Mouse (Mus musculus) thymus, postnatal 10 days (tissue): ENCODE data around the gene Wdr76.
"Not testable (repeated sequence)": the region's sequence is repeated elsewhere in the genome, so short reads cannot be mapped to it uniquely, and the experiment has no call there.

Experiments
- DNase-seq, 2 experiments: peaks; one replicate each; pipeline ENCODE4 v3.0.0; 2021; ENCODE audit warnings: low spot score in 2 of 2

The Wdr76 gene

DNA sequence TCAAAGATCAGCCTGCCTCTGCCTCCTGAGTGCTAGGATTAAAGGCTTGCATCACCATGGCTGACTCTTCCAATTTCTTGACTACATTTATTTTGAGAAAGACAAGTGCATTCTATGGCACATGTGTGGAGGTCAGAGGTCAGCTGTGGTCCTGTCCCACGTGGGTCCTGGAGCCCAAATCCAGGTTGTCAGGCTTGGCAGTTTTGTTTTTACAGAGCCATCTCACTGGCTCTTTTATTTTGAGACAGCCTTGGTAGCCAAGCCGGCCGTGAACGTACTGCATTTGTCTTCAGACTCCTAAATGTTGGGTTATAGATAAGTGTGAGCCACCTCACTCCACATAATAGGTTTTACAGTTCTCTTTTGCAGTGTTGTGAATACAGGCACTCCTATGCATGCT lies 12.2 kb downstream of the Wdr76 start:
- DNase-seq, result not testable (repeated sequence)

DNA sequence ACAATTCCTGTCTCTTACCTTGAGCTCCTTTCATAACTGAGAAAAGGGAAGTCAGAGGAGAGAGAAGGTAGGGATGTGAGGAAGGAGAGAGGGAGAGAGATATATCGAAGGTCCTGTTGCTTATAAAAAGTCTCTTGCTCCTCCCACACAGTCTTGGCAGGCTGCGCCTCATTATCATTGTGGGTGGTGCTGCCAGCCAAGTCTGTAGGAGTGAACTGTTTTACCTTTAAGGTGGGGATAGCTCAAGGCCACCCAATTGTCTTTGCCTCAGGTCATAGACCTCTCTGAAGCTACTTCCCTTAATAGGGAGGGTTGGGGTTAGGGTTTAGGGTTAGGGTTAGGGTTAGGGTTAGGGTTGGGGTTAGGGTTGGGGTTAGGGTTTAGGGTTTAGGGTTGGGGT lies 15.5 kb downstream of the Wdr76 start:
- no peak for DNase-seq

DNA sequence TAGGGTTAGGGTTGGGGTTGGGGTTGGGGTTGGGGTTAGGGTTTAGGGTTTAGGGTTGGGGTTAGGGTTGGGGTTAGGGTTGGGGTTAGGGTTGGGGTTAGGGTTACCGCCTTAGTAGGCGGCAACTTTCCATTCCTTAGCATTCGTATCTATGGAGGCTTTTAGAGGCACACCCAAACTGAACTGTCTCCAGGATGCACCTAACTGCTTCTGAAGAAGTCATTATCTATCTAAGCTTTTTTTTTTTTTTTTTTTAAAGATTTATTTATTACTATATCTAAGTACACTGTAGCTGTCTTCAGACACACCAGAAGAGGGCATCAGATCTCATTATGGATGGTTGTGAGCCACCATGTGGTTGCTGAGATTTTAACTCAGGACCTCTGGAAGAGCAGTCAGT lies 16.3 kb downstream of the Wdr76 start:
- DNase-seq, result not testable (repeated sequence)

DNA sequence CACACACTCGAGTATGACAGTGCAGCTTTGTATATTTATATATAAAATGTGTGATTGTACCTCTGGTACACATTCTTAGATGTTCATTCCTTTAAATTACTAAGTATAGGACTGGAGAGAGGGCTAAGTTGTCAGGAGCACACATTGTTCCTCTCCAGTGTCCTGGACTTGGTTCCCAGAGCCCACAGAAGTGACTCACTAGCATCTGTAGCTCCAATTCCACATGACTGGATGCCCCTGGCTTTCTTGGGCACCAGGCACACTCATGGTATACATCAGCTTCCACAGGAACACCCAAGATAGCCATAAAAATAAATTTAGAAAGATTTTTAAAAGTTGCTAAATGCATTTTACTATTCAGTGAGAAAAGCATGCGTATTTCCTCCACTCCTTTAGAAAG lies 18.5 kb downstream of the Wdr76 start:
- DNase-seq, result no peak

DNA sequence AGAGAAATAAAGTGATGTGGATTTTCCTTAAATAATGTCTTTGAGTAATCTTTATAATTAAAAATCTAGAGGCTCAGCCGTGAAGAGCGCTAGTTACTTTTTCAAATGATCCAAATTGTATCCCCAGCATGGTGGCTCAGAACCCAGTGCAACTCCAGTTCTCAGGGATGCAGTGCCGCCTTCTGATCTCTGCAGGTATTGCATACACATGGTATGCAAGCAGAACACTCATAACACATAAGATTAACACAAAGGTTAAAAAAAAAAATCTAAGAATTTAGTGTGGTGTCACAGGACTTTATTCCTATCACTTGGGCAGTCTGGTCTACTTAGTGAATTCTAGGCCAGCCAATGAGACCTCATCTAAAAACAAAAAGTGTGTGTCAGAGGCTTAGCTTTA lies 38.3 kb downstream of the Wdr76 start:
- no peak for DNase-seq

DNA sequence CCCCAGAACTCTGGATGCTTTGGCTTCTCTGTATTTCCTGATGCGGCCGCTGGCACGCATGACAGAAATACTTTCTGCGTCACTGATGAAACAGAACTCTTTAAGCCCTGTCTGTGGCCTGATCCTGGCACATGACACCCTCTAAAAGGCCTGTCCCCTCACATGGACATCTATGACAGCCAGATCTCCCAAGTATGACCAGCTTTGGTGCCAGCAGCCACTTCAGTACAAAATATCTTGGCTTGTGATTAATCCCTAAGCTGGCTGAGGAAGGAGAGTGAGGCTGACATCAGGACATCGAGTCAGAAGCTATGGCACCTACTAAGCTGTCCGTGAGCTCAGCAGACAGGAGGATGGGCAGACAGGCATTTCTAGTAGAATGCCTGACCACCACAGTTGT lies 43.1 kb downstream of the Wdr76 start:
- no peak for DNase-seq

DNA sequence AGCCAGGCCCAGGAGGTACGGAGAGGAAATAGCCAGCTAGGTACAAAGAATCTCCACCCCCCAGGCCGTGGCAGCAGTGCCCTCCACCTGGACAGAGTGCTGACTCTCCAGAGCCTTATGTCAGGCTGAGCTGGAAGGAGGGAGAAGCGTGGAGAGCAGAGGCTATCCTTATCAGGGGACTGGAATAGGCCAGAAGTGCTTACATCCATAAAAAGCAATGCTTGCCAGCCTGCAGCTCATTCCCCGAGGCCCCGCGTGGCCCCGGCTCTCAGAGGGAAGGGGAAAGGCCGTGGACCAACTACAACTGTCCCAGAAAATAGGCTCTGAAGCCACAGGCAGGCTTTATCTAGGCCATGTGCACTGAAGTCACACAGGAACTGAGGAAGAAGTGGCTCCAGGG lies 44.7 kb downstream of the Wdr76 start:
- DNase-seq, result no peak

DNA sequence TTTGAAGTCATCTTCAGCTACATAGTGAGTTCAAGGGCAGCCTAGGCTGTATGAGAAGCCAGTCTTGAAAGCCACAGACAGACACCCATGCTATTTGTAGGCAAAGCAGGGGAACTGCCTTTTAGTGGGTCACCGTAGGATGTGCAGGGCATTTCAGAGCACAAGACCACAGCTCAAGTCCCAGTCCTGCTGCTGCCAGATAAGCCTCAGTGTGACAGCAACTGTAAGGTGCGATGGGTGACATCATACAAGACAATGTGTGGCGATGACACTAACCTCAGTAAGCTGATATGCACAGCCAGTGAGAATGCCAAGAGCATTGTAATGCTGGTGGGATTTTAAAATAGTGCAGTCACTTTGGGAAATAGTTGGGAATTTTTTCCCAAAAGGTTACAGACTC lies 56.6 kb downstream of the Wdr76 start:
- no peak for DNase-seq

DNA sequence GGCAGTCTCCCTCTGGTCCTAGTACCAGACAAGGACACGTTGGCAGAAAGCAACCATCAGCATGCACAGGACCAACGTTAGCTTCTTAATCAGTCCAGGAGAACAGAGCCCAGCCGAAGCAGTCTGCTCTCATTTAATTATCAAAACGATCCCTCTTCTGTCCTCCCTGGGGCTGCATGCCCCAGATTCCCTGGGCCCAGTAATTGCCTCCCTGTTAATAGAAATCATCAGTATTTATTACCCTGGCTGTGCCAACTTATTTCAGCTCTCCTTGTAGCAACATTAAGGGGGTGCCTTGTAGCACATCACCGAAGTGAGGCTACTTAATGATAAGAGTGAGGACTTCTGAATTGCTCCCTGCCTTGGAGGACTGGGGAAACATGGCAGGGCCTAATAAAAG lies 59.4 kb downstream of the Wdr76 start:
- no peak for DNase-seq

DNA sequence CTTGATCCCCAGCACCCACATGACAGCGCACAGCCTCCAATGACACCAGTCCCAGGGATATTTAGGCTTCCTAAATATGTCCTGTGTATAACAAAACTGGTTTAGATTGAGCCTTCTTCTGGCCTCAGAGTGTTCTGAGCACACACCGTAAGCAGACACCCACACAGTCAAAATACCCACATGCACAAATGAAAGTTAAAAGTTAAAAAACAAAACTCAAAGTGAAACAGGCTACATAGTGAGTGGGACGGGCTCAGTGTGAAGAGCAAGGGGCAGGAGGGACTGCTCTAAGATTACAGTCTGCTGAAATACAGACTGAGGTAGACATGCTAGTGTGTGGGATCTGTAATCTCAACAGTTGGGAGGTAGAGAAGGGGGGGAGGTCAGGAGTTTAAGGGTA lies 63.5 kb downstream of the Wdr76 start:
- DNase-seq, result no peak

DNA sequence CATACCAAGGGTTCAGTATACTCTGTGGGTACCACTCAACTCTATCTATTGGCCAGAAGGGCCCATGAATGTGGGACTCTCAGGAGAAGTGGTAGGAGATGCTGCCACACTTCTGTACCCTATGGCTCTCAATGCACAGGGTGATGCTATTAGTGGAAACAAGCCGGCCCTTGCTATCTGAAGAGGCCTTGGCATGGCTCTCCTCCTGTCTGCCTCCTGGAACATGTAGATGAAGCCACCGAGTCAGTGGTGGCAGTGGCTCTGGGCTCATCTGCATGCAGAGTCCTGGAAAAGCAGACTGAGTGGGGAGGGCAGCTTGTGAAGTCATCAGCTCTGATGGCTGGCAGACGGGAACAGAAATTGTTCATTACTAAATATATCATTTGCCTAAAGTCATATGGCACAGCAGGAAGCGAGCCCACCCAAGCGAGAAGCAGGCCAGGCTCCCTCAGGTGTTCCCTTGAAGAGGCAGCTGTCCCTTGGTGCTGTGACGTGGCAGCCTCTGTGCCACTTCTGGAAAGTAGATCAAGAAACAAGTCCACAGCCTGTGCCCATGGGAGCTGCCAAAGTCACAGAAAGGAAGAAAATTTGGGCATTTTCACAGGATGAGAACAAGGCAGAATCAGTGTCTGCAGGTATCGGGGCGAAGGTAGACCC lies 64.6 kb downstream of the Wdr76 start:
- DNase-seq, result no peak

DNA sequence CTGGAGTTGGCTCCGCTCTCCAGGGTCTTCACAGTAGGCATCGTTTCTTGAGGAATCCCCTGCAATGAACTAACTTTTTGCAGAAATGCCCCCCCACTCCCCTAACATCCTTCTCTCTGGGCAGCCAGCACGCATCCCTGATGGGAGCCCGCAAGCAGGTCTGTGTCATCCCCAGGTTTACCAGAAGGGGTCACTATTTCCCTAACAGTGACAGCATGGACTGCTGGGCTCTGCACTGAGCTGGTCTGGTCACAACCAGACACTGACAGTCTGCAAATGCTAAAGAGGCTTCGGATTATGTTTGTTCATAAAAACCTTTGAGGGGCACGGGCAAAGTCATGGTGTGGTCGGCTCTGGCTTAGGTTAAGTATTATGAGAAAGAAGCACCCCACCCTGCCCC lies 65.3 kb downstream of the Wdr76 start:
- peak; percentile 53 to 86 for DNase-seq

DNA sequence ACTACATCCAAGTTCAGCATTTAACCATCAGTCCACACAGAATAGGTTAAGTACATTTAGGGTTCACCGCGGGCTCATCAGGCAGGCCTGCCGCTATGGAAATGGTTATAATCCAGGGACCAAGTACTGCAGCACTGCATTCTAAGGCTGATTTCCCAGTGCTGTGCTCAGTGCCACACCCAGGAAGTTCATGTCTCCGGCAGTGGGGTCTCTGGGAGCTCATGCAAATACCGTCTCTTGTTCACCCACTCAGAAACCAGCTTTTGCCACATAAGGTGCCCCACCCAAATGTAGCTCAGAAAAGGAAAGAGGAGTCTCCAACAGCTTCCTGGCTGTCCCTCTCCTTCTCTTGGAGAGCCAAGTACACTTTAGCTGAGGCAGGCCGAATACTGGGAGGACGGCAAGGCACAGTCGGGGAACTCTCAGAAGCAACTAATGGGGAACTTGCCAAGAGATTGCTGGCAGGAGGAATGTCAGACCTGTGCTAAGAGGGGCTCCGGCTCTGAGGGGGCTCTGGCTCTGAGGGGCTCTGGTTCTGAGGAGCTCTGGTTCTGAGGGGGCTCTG lies 67.6 kb downstream of the Wdr76 start:
- no peak for DNase-seq

DNA sequence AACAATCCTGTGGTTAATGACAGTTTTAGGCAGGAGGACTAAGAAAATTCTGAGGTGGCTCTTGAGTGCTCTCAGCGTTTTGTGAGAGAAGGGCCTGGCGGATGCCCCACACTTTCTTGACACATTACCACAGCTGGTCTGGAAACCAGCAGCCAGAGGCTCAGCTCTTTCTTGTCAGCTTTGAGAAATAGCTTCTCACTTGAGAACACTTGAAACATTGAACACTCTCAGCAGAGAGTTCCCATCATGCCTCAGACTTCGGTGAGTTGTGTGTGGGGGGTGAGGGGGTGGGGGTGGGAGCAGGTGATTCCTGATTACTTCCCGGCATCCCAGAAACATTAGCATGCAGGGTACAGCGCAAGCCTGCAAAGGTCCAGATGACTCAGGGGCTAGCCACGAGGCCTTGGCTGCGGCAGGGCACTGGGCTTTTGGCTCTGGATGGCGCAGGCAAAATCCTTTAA lies 69.2 kb downstream of the Wdr76 start:
- no peak for DNase-seq

DNA sequence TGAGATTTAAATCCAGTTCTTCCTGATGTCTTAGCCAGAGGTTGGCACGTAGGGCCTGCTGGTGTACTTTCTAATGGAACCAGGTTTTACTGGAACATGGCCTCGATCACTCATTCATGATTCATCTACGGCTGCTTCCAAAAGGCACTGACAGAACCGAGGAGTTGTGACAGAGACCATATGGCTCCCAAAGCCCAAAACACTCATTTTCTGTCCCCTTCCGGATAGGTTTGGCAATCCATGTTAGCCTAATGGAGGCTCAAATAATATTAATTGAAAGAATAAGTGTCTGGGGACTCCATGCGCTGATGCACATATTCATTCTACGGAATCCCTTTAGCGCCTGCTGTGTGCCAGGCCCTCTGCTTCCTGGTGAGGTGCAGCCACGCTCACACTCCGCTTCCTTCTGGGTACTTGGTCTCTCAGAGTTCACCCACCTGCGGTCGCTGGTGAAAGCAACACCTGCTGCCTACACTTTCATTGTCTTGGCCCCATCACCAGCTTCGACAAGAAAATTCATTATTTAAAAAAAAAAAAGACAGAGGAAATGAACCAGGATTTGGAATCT lies 76.4 kb downstream of the Wdr76 start:
- no peak for DNase-seq

DNA sequence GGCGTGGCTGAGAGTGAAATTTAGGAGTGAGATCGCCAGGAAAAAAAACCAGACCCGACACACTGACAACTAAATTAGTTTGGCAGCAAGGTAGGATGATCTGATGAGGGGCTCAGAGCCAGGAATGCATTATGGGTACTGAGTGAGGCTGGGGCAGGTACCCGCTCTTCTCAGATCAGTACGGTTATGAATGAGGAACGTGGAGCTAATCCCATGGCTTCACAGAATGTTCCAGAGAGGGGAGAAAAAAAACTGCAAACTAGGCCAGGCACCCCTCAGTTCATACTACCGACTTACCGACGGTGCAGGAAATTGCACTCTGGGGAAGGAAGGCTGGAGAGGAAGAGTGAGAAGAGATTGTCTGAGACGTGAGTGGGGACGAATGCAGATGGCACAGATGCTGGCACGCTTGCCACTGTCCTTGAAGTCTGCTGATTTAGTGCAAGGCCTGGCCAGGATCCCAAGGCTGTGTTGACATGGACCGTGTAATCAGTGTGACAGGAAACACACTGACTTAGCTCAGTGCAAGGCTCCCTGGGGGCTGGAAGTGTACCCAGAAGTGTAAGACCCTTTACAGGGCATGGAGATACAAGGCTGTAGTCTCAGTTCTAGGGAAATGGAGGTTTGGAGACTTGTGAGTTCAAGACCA lies 77.1 kb downstream of the Wdr76 start:
- DNase-seq, result no peak

DNA sequence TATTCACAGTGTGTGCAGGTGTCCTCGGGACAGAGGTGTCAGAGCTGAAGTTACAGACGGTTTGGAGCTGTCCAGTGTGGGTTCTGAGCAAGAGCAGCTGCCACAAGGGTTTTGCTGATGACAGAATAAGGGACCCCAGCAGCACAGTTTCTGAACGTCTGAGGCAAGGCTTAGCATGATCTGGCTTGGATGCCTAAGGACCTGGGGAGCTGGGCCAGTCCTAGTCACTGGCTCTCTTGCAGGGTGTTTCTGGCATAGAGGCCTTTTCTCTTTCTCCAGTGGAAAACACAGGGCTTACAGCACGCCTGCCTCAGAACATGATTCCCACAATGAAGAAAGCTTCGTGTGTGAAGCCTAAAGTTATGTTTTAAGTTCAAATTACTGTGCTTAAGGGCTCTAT lies 78.2 kb downstream of the Wdr76 start:
- DNase-seq, result no peak

DNA sequence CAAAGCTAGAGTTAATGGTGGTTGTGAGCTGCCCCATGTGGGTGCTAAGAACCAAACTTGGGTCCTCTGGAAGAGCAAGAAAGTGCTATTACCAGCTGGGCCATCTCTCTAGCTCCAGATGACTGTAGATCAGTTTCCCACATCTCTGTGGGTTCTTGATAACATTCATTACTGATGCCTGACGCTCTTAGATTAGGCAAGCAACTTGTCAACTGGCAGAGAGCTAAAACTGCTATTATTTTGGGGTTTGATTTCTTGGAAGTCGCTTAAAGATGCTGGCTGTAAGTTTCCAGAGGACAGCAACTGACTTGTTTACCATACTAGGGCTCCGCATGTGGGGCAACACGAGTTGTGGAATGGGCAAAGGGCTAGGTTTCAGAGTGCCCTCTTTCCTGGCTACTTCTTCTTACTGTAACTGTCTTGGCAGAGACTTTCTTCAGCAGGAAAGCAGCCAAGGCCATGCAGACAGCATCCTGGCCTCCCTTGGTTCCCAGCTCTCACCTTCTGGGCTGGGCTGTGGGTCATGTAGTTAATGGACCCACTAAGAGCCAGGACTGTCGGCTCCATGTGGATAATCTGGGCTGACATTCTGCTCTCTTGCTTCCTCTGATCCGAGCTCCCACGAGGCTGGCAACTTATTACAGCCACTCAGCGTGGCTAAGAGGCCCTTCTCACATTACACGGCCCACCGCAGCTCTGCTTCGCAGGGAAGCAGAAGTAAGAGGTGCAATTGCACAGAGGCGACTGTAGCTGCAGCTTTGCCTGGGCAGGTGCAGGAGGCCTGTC lies 81.2 kb downstream of the Wdr76 start:
- no peak for DNase-seq

DNA sequence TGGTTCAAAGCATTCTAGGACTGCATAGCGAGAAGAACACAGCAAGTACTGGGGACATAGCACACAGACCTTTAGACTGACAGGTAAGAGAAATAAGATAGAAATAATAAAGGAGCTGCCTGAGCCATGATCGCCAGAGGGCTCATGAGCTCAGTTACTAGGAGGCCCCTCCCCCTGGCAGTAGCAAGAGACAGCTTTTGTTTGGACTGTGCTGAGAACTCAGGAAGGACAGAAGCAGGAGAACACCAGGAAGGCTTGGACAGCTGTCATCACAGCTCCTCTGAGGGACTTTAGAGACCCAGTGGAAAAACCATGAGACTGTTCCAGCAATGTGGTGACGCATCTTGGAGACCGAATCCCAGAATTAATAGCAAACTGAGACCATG lies 81.8 kb downstream of the Wdr76 start:
- DNase-seq, result no peak

DNA sequence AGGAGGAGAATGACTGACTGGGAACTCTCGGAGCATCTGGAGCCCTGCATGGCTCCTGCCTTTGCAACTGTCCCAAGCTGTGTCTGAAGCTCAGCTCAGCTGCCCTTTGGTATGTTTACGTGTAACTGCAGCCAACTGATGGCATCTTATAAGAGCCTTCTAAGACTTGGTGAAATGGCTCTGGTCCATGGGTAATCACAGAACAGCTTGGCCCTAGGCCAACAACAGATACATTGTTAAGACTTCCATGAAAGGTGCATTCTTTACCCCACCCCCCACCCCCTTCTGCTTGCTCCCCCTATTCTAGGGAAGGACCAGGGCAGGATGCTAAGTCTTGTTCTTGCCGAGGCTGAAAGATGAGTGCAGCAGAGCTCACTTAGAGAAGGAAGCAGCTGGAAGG lies 87.6 kb downstream of the Wdr76 start:
- DNase-seq, result no peak
